Comparison of ENCODE assay signal across 19 mouse cellular contexts in genomic region chr1:157547658-157548057, GRCm38 (mm10). TPM values are rescaled to one million over a fixed set of nuclear protein-coding genes. Genes with fewer than 3 reads are reported as not detected.
DNase-seq lines count a peak whose midpoint lies in the region; ATAC-seq and TF ChIP-seq lines count a peak whose summit lies in the region.
"Had no signal": no experiment of that assay in that cellular context is flagged by ENCODE, and none has a peak within 500 bp of the region (broad histone marks: within the 10 kb centered on the region; RNA-seq: fewer than 3 reads in every experiment).

No protein-coding gene starts in this region.

- TF ChIP-seq EP300 in heart, adult 2 months (IDR thresholded peaks at IDR 0.05; ENCODE audit: insufficient read depth, low read depth, low read length), result no peak

- intact Hi-C loops in heart, adult 2 months (cut with DNase I), result no loop called here

- H3K9ac ChIP-seq in heart, adult 2 months (ENCODE audit: low read depth, low read length), result no peak overlapping the region
- no peak overlapping the region for H3K9ac ChIP-seq in midbrain, embryonic 11.5 days (ENCODE audit: low read length)
- H3K9ac ChIP-seq in midbrain, embryonic 15.5 days, result no peak overlapping the region
- no peak overlapping the region for H3K9ac ChIP-seq in intestine, postnatal 0 days (ENCODE audit: low read depth, low read length)
- H3K9ac ChIP-seq: heart, embryonic 15.5 days; hindbrain, embryonic 14.5 days had no signal

- H3K4me2 ChIP-seq in midbrain, embryonic 11.5 days, result no peak overlapping the region
- no peak overlapping the region for H3K4me2 ChIP-seq in midbrain, embryonic 15.5 days
- no peak overlapping the region for H3K4me2 ChIP-seq in intestine, postnatal 0 days (replicated peaks; ENCODE audit: low read depth)
- H3K4me2 ChIP-seq: heart, embryonic 15.5 days; hindbrain, embryonic 14.5 days had no signal

- H3K4me3 ChIP-seq in heart, adult 2 months, result no peak overlapping the region
- H3K4me3 ChIP-seq in midbrain, embryonic 11.5 days (ENCODE audit: low read depth, low read length), result no peak overlapping the region
- H3K4me3 ChIP-seq in midbrain, embryonic 15.5 days, result no peak overlapping the region
- no peak overlapping the region for H3K4me3 ChIP-seq in intestine, postnatal 0 days (ENCODE audit: low read depth, low read length)
- H3K4me3 ChIP-seq: embryonic facial prominence, embryonic 10.5 days; heart, embryonic 15.5 days; hindbrain, embryonic 10.5 days had no signal

- no peak for ATAC-seq in midbrain, embryonic 11.5 days (ENCODE audit: low FRiP score)
- ATAC-seq in midbrain, embryonic 15.5 days (replicated peaks), result no peak
- ATAC-seq in megakaryocyte, adult 5-6 weeks (ENCODE audit: poor library complexity, severe bottlenecking), result peak; percentile 54
- no peak for ATAC-seq in intestine, postnatal 0 days
- ATAC-seq: forebrain, embryonic 14.5 days had no signal

- TF ChIP-seq CTCF in heart, adult 2 months (IDR thresholded peaks at IDR 0.05), result no peak
- TF ChIP-seq CTCF in intestine, postnatal 0 days (IDR thresholded peaks at IDR 0.05; ENCODE audit: low read depth), result no peak

- DNase-seq in heart, adult 11 months, result peak; percentile 49
- no peak for DNase-seq in heart, adult 2 months
- peak; percentile 31 for DNase-seq in midbrain, embryonic 11.5 days (ENCODE audit: low spot score, missing footprints)
- no peak for DNase-seq in layer of hippocampus, adult 18-20 months (ENCODE audit: low spot score in 2 of 2)
- DNase-seq: adrenal gland, adult 2 months; adrenal gland, postnatal 25 days; cerebellum, adult 18-20 months; cerebellum, adult 9-11 months; cerebellum, postnatal 36 days; gastrocnemius, postnatal 10 days; heart, postnatal 14 days had no signal

- H3K79me2 ChIP-seq in heart, adult 2 months (replicated peaks; ENCODE audit: control insufficient read depth, insufficient read depth, low read length), result no peaks in the 10 kb centered on the region

- no peaks in the 10 kb centered on the region for H3K9me3 ChIP-seq in midbrain, embryonic 11.5 days (ENCODE audit: control insufficient read depth, low read length)
- no peaks in the 10 kb centered on the region for H3K9me3 ChIP-seq in midbrain, embryonic 15.5 days
- H3K9me3 ChIP-seq in intestine, postnatal 0 days (ENCODE audit: control insufficient read depth), result 0 out of 2 replicates have a peak, but pooled peaks cover 2% of the 10 kb centered on the region
- H3K9me3 ChIP-seq: embryonic facial prominence, embryonic 10.5 days; heart, embryonic 15.5 days; hindbrain, embryonic 10.5 days had no signal

- no peak overlapping the region for H3K27ac ChIP-seq in heart, adult 2 months
- H3K27ac ChIP-seq in midbrain, embryonic 11.5 days (ENCODE audit: low read depth, low read length), result no peak overlapping the region
- no peak overlapping the region for H3K27ac ChIP-seq in midbrain, embryonic 15.5 days
- H3K27ac ChIP-seq in intestine, postnatal 0 days (ENCODE audit: low read depth, low read length), result no peak overlapping the region
- H3K27ac ChIP-seq: embryonic facial prominence, embryonic 10.5 days; heart, embryonic 15.5 days; hindbrain, embryonic 10.5 days; hindbrain, embryonic 14.5 days had no signal

- no peaks in the 10 kb centered on the region for H3K4me1 ChIP-seq in heart, adult 2 months (ENCODE audit: control insufficient read depth, insufficient read depth, low read length)
- H3K4me1 ChIP-seq in midbrain, embryonic 11.5 days (ENCODE audit: control insufficient read depth, insufficient read depth, low read length), result no peaks in the 10 kb centered on the region
- H3K4me1 ChIP-seq in midbrain, embryonic 15.5 days, result no peaks in the 10 kb centered on the region
- no peaks in the 10 kb centered on the region for H3K4me1 ChIP-seq in intestine, postnatal 0 days (replicated peaks; ENCODE audit: control insufficient read depth, insufficient read depth, low read length)
- H3K4me1 ChIP-seq: embryonic facial prominence, embryonic 10.5 days; heart, embryonic 15.5 days; hindbrain, embryonic 10.5 days had no signal

- no peaks in the 10 kb centered on the region for H3K27me3 ChIP-seq in heart, adult 2 months (ENCODE audit: control insufficient read depth, insufficient read depth, low read length)
- H3K27me3 ChIP-seq in midbrain, embryonic 11.5 days (ENCODE audit: control insufficient read depth, insufficient read depth, low read length), result no peaks in the 10 kb centered on the region
- no peaks in the 10 kb centered on the region for H3K27me3 ChIP-seq in midbrain, embryonic 15.5 days (replicated peaks)
- no peaks in the 10 kb centered on the region for H3K27me3 ChIP-seq in intestine, postnatal 0 days (replicated peaks; ENCODE audit: control insufficient read depth, insufficient read depth, low read length)
- H3K27me3 ChIP-seq: heart, embryonic 15.5 days had no signal

- H3K36me3 ChIP-seq in heart, adult 2 months (ENCODE audit: control insufficient read depth, insufficient read depth, low read length), result no peaks in the 10 kb centered on the region
- no peaks in the 10 kb centered on the region for H3K36me3 ChIP-seq in midbrain, embryonic 11.5 days (ENCODE audit: control insufficient read depth, insufficient read depth, low read length)
- H3K36me3 ChIP-seq in midbrain, embryonic 15.5 days (replicated peaks), result no peaks in the 10 kb centered on the region
- H3K36me3 ChIP-seq in intestine, postnatal 0 days (ENCODE audit: control insufficient read depth, insufficient read depth), result peaks cover 64% of the 10 kb centered on the region
- H3K36me3 ChIP-seq: embryonic facial prominence, embryonic 10.5 days; heart, embryonic 15.5 days; hindbrain, embryonic 10.5 days had no signal

- TF ChIP-seq POLR2A in heart, adult 2 months (IDR thresholded peaks at IDR 0.05; ENCODE audit: insufficient read depth, low read depth, low read length), result no peak

- 70% methylated on average over 5 of the region's 5 CpGs for WGBS in heart, adult 2 months
- WGBS in midbrain, embryonic 11.5 days, result 84% methylated on average over 5 of the region's 5 CpGs
- WGBS in midbrain, embryonic 15.5 days, result 87% methylated on average over 5 of the region's 5 CpGs
- 69% methylated on average over 5 of the region's 5 CpGs for WGBS in intestine, postnatal 0 days

RNA-seq across cellular contexts. Expression of gene Sec16b, which starts 41.1 kb away (rescaled TPM):
- total RNA-seq in heart, adult 2 months (2021), result 1 to 10 TPM in 1 of 2 experiments, under 1 TPM in 1; 0.76 to 1.2 TPM
- 3.2 and 3.3 TPM in 2 replicates for polyA plus RNA-seq in heart, adult 2 months (2012; rRNA removed)
- 0.55 and 0.80 TPM in 2 replicates for polyA plus RNA-seq in midbrain, embryonic 11.5 days (2014; fragmentation: Nextera tagmentation; extraction: Ambion mirVana)
- 0.34 TPM in 2 replicates for polyA plus RNA-seq in midbrain, embryonic 15.5 days (2015; fragmentation: Nextera tagmentation; extraction: Ambion mirVana)
- 0.54 and 0.89 TPM in 2 replicates for total RNA-seq in megakaryocyte, adult 5-6 weeks (2015)
- total RNA-seq in megakaryocyte, adult 5-6 weeks (2017), result 0.26 and 0.41 TPM in 2 replicates
- total RNA-seq in layer of hippocampus, adult 18-20 months (2021), result under 1 TPM; 0.32 to 0.46 TPM
- 28.6 and 33.0 TPM in 2 replicates for polyA plus RNA-seq in intestine, postnatal 0 days (2015; fragmentation: Nextera tagmentation; extraction: Ambion mirVana)

Comparison
In these comparisons a context has a peak if more than half of its experiments do, and no peak if none do; other contexts are left out.
1. DNase-seq: peak in heart, adult 11 months (single experiment) and midbrain, embryonic 11.5 days (single experiment); none in heart, adult 2 months (0 of 2) and layer of hippocampus, adult 18-20 months (0 of 2).